Mouse (Mus musculus) ES-Bruce4 (cell line): ENCODE measurements around the gene Ubxn1.

Source experiments
- CTCF ChIP-seq: IDR thresholded peaks from one replicate; pipeline ENCODE4 v1.8.1; 2011; ENCODE audit warnings: low read depth, low read length
- POLR2A ChIP-seq: IDR thresholded peaks from one replicate; pipeline ENCODE4 v1.8.1; 2011; ENCODE audit warnings: low read length; ENCODE audit not compliant: insufficient read depth

DNA sequence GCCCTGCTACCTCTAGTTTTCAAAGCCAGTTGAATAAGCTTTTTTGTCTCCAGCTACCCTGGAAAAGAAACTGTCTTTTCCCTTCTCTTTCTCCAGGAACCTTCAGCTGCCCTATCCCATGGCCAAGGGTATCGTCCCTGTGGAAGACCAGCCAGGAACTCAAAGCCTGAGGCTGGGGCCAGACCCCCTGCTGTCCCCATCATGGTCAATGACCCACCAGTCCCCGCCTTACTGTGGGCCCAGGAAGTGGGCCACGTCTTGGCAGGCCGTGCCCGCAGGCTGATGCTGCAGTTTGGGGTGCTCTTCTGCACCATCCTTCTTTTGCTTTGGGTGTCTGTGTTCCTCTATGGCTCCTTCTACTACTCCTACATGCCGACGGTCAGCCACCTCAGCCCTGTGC lies 30.3 kb upstream of the Ubxn1 start:
- TF ChIP-seq CTCF (no peak), POLR2A (no peak)
